Mouse (Mus musculus): ENCODE measurements around the gene Omp. TPM values are rescaled to one million over a fixed set of nuclear protein-coding genes. Genes with fewer than 3 reads are reported as not detected.

Gene Omp
- not detected for polyA plus RNA-seq (2014; fragmentation: Illumina TruSeq; extraction: RNeasy Lipid Tissue Mini Kit (QIAGEN cat#74804); ENCODE audit: low read depth, low replicate concordance)

GRCm38 (mm10) chr7:98145402-98145801, at the start of gene Omp:
Gene Omp, minus strand, starts transcription at chr7:98145502.

DNA sequence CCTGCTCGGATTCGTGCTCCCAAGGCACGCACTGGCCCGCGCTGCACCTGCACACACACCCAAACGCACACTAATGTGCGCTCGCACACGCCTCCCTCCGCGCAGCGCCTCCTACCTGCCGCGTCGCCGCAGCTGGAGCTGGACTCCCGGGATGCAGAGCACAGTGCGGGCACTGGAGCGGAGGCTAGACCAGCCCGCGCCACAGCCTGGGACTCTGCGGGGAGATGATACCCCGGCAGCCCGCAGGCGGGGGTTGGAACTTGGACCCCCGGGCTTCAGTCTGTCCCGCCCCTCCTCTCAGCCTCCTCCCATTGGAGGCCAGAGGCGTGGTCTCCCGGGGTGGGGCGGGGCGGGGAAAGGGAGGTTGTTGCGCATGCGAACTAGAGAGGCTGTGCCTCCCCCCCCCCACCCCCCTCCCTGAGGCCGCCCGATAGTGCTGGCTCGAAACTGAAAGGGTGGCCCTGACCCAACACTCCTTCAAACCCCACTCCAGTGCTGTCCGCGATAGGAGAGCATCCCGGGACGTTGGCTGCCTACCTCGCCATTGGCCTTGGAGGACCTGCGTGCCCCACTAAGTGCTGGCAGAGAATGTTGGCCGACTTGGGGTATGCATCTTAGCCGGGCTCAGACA, 32.7 kb upstream of the Omp start, which contains the start of gene Capn5:
Gene Capn5, minus strand, starts transcription at position 346 of the 631 bp plus-strand sequence.

GRCm38 (mm10) chr7:98119179-98119960, 25.9 kb downstream of the Omp start, which contains the start of gene Myo7a:
Gene Myo7a, minus strand, starts transcription at chr7:98119524.

Other genes with a start within 250 kb of the Omp start
- gene Gdpd4, start 225.5 kb downstream of the Omp start, polyA plus RNA-seq (2014; fragmentation: Illumina TruSeq; extraction: RNeasy Lipid Tissue Mini Kit (QIAGEN cat#74804); ENCODE audit: low read depth, low replicate concordance) = 48.9 TPM
- 17.4 TPM for gene Myo7a, start 26.0 kb downstream of the Omp start, polyA plus RNA-seq (2014; fragmentation: Illumina TruSeq; extraction: RNeasy Lipid Tissue Mini Kit (QIAGEN cat#74804); ENCODE audit: low read depth, low replicate concordance)
- gene Capn5, start 32.8 kb upstream of the Omp start, polyA plus RNA-seq (2014; fragmentation: Illumina TruSeq; extraction: RNeasy Lipid Tissue Mini Kit (QIAGEN cat#74804); ENCODE audit: low read depth, low replicate concordance) = 0.20 TPM
- not detected for gene B3gnt6, start 54.0 kb upstream of the Omp start, polyA plus RNA-seq (2014; fragmentation: Illumina TruSeq; extraction: RNeasy Lipid Tissue Mini Kit (QIAGEN cat#74804); ENCODE audit: low read depth, low replicate concordance)
- gene Acer3, start 175.7 kb upstream of the Omp start, polyA plus RNA-seq (2014; fragmentation: Illumina TruSeq; extraction: RNeasy Lipid Tissue Mini Kit (QIAGEN cat#74804); ENCODE audit: low read depth, low replicate concordance) = 32.2 TPM
- gene Tsku, start 215.8 kb upstream of the Omp start, polyA plus RNA-seq (2014; fragmentation: Illumina TruSeq; extraction: RNeasy Lipid Tissue Mini Kit (QIAGEN cat#74804); ENCODE audit: low read depth, low replicate concordance) = 0.46 TPM